Mouse (Mus musculus) olfactory bulb, adult 2 months (tissue): Measurements from ENCODE around the gene Ciita.

Experiments used
- CTCF ChIP-seq: fragments of 200-500 bp; IDR thresholded peaks from 2 replicates; pipeline ENCODE4 v1.5.1; 2012; ENCODE audit warnings: low read depth, mild to moderate bottlenecking, low read length, moderate library complexity; ENCODE audit not compliant: insufficient read depth
- POLR2A ChIP-seq: fragments of 200-500 bp; IDR thresholded peaks from 2 replicates; pipeline ENCODE4 v1.6.1; 2012; ENCODE audit warnings: mild to moderate bottlenecking, low read depth, low read length, moderate library complexity; ENCODE audit not compliant: insufficient read depth

- TF ChIP-seq CTCF (no peak), POLR2A (no peak)
Observed at GRCm38 (mm10) chr16:10567153-10567552, 87.3 kb downstream of the Ciita start.
